Mouse (Mus musculus): ENCODE measurements around the gene Chd1.

DNA sequence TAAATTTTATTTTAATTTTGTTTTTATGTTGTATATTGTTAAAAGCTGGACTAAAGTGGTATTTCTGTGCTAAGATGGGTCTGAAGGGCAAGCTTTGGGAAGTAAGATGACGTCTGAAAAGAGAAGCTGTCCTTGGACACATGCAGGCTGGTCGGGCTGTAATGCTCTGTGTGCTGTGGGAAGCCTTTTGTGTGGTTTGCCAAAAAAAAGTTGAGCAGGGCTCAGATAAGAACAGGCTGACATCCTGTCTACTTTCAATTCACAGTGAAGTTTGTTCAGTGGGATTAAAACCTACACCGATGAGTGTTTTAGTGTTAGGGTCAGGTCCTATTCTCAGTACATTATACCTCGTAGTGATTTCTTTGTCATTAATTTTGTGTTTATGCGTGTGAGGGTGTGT lies 38.6 kb downstream of the Chd1 start:
- TF ChIP-seq POLR2A (IDR thresholded peaks at IDR 0.05; ENCODE audit: control insufficient read depth, extremely low read depth, insufficient read depth, low read length, poor library complexity) (no peak), CTCF (IDR thresholded peaks at IDR 0.05; ENCODE audit: borderline replicate concordance, control insufficient read depth, extremely low read depth, insufficient read depth, low read length, poor library complexity) (no peak)

All from thymus, adult 2 months (tissue).